Mouse (Mus musculus) brain, adult 2 months (tissue): ENCODE measurements around the gene Smap1.

ENCODE experiments used
- DNase-seq: peaks from one replicate; pipeline ENCODE4 v3.0.0; 2011; ENCODE audit warnings: low read depth, low spot score

The Smap1 gene

DNA sequence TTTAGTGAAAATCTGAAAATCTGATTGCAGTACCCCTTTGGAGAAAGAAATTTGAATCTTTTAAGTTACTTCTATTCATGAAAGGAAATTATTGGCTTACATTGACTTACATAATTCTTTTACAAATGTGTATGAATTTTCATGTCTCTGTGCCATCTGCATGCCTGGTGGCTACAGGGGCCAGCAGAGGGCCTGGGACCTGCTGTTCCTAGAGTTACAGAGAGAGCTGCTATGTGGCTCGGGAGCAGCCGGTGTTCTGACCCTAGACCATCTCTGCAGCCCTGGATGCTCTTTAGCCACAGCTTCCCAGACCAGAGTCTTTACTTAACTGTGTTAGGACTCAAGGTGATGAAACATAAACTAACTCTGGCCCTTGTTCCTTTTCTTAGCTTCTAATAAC lies 1.8 kb downstream of the Smap1 start:
- DNase-seq = peak; percentile 79

- DNase-seq = no peak
Measured at GRCm38 (mm10) chr1:23919086-23919485, 3.0 kb downstream of the Smap1 start.

DNA sequence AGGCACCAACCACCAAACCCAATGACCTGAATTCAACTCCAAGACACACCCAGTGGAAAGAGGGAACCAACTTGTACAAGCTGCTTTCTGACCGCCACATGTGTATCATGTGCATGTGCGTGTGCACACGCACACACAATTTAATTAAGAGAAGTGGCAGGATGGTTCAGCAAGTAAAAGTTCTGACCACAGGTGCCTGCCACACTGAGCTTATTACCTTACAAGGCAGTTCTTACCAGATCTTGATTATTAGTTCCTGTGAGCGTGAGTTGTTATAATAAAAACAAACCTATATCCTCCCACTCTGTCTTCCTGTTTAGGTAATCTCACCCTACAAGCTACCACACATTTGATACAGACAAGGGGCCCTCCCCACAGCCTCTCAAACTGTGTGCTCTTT lies 6.6 kb downstream of the Smap1 start:
- no peak for DNase-seq

DNA sequence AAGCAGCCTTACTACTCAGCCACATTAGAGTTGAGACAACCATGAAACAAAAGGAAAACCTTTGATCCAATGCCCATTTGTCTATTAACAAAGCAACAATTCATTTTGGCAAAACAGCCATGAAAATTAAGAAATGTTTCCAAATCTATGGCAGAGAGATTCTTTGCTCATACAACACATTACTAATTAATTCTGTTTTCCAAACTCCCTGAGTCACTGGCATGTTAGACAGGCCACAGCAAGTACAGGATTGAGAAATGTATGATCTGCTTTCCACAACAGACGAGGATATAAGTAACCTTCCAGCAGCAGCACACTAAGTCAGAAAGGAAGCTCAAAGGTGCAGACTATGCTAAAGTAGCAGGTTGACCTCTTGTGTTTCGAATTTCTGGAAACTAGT lies 9.1 kb downstream of the Smap1 start:
- no peak for DNase-seq

- no peak for DNase-seq
Measured at GRCm38 (mm10) chr1:23906082-23906481, 16.0 kb downstream of the Smap1 start.

DNA sequence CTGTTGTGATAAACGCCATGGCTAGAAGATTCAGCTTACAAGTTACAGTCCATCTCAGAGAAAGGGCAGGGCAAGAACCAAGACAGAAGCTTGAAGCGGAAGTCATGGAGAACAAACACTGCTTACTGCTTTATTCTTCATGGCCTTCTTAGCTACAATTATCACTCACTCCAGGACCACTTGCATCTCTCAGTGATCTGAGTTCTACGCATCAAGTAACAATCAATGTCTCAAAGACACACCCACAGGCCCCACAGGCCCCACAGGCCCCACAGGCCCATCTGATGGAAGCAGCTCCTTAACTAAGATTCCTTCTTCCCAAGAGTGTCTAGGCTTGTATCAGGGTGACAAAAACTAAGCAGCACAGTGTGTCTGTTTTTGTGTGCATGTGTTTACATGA lies 18.8 kb downstream of the Smap1 start:
- DNase-seq = no peak

- no peak for DNase-seq
Measured at GRCm38 (mm10) chr1:23902736-23903135, 19.4 kb downstream of the Smap1 start.

GRCm38 (mm10) chr1:23899647-23900020 lies 22.5 kb downstream of the Smap1 start:
- no peak for DNase-seq

GRCm38 (mm10) chr1:23899020-23899646 lies 23.0 kb downstream of the Smap1 start:
- DNase-seq = no peak

DNA sequence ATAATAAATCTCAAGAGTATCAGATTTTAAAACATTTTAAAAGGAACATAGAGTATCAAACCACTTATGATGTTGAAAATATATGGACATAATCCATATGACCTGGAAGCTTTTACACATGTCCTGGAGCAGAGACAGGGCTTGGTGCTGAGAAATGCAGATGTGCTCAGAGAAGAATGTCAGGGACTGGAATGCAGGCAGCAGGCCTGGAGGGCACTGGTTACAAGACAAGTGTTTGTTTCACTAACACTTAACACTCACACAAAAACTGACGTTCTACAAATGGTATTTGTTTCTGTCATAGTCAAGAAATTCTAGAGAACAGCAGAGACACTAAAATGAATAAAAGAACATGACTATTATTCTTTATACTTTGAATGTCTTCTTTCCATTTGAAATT lies 30.0 kb downstream of the Smap1 start:
- DNase-seq = no peak

DNA sequence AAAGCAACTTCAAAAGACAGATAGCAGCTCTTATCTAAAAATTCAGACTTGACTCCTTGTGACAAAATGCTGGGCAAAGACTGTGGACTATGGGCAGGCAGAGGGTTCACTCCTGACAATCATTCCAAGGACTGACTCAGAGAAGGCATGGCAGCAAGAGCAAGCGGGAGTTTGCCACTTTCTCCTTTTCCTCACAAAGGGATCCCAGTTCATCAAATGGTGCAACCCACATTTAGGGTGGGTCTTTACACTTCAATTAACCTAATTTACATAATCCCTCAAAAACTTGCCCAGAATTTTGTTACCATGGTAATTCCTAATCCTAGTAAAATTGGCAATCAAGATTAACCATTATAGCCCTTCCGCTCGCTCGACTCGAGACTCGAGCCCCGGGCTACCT lies 37.2 kb downstream of the Smap1 start:
- DNase-seq = no peak

DNA sequence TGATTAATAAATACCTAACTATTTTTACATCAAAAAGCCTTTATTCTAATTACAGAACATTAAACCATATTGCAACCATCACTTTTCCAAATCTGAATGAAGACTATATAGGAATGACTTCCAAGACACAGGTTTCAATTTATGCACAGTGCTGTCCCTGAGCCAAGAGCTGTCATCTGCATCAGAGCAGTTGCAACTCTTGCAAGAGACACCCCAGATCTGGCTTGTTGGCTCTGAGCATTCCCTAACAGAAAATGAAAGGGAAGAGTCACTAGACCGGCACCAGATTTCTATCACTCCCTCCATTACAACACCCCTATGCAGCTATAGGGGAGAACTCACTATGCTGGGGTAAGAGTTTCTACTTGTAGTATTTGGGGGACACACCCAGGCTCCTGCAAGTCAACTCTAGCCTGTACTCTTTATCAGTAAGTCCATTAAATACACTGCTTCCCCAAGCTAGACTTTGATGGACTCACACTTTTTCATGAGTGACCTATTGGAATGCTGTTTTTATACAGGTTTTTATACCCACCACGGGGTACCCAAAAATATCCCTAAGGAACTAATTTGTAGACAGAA lies 37.9 kb downstream of the Smap1 start:
- DNase-seq = peak; percentile 81

GRCm38 (mm10) chr1:23882681-23883080 lies 39.4 kb downstream of the Smap1 start:
- DNase-seq = no peak

DNA sequence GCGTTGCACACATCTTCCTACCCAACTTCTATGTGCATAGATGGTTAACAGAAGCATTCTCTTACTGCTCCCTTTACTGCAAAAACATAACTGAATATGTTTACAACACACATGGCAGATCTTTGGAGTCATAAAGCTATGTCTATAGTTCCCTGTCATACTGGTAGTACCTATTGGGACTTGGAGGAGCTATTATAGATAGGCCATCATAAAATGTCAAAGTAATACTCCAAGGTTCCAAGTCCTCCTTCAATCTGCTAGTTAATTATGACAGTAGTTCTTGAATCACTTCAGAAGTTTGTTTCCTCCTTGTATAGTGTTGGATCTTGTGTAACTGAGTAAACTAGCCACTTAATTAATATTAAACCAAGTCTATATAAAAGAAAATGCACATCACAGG lies 49.9 kb downstream of the Smap1 start:
- DNase-seq = no peak

GRCm38 (mm10) chr1:23867350-23867862 lies 54.7 kb downstream of the Smap1 start:
- DNase-seq = peak; percentile 54

- no peak for DNase-seq
Measured at GRCm38 (mm10) chr1:23865566-23865965, 56.6 kb downstream of the Smap1 start.

- no peak for DNase-seq
Measured at GRCm38 (mm10) chr1:23860944-23861343, 61.2 kb downstream of the Smap1 start.

DNA sequence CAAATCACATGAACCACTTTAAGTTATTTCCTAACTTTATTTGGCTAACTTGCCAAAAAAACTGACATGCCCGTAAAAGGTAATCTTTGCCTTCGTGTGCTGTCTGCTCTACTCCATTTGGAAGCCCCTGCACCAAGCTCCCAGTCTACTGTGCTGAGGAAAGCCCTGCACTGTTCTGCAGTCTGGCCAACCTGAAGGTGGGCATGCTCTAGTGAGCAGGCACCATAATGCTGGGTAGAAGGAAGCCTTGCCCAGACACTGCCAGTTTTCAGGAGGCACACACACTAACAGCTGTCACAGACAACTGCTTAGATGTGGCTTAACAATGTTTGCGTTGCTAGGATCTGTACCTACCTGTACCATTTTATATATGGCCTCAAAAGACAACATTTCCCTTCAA lies 66.5 kb downstream of the Smap1 start:
- no peak for DNase-seq

DNA sequence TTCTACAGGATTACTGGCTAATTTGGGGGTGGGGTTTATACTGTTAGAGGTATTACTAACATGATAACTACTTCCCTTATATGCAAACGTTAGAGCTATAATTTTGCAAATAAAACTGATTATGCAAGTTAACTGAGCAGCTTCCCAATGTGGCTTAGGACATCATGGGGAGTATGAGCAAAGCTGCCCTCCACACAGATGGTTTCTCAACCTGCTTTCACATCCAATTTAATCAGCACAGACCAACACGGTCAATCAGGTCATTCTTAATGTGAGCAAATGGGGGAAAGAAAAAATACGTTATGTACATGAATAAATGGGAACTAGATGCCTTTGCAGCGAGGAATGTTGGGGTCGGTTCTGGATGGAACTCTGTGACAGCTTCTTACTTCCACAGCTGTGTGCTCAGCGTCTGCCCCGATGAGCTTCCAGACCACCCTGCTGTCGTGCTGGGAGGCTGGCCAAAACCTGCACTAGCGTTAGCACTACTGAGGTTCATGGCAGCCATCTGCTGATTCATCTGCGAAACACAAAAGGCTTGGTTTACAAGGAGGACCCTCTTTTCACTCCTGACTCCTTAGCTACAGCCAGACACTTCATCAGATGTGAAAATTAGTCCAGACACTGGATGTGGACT lies 76.0 kb downstream of the Smap1 start:
- peak; percentile 94 for DNase-seq

- DNase-seq = peak; percentile 37
Measured at GRCm38 (mm10) chr1:23845007-23845406, 77.1 kb downstream of the Smap1 start.

DNA sequence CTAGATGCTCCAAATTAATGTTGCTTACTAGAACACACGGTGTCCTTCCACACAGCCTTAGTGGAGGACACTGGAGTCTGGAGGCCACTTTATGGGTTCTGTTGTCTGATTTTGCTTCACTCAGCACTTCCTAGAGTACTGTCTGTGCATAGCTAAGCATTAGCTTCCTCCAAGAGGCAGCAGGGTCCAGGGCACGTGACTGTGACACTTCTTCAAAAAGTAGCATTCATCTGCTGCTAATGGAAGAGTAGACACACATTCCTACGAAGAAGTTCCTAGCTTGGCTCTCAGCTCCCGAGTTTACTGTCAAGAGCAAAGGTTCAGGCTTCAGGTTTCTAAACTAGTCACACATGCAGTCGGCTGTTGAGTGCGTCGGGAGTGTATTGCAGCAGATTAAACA lies 78.3 kb downstream of the Smap1 start:
- peak; percentile 28 for DNase-seq

GRCm38 (mm10) chr1:23842629-23843028 lies 79.5 kb downstream of the Smap1 start:
- DNase-seq = peak; percentile 44

DNA sequence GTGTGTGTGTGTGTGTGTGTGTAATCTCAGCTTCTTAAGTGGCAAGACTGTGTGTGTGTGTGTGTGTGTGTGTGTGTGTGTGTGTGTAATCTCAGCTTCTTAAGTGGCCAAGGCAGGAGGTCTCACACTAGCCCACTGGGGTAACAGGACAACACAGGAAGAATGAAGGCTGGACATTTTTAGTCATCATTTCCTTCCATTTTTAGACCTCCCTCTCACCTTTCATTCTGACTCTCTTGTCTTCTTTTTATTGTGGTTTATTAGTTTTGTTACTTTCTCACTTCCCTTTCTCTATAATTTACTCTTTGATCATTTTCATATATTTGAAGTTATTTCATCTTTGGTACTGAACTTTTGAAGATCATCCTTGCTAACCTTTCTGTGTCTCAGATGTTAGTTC lies 81.2 kb downstream of the Smap1 start:
- no peak for DNase-seq
